Mouse (Mus musculus) heart, adult 2 months (tissue): Measurements from ENCODE around the gene Dhrs3.

Experiments
- CTCF ChIP-seq: fragments of 200-600 bp; IDR thresholded peaks from 2 replicates; pipeline ENCODE4 v1.8.1; 2022; ENCODE audit warnings: antibody characterized with exemption, mild to moderate bottlenecking, moderate library complexity
- EP300 ChIP-seq: fragments of 200-500 bp; IDR thresholded peaks from 2 replicates; pipeline ENCODE4 v1.6.1; 2011; ENCODE audit warnings: low read depth, low read length, control low read depth; ENCODE audit not compliant: insufficient read depth
- POLR2A ChIP-seq: fragments of 200-500 bp; IDR thresholded peaks from 2 replicates; pipeline ENCODE4 v1.6.1; 2011; ENCODE audit warnings: mild to moderate bottlenecking, low read depth, low read length, control low read depth; ENCODE audit not compliant: insufficient read depth

- no peak for TF ChIP-seq POLR2A
- no peak for TF ChIP-seq CTCF
- TF ChIP-seq EP300 = no peak
Measured at GRCm38 (mm10) chr4:144908825-144909224, 16.2 kb downstream of the Dhrs3 start.
